Mouse (Mus musculus) lung, embryonic 15.5 days (tissue): ENCODE data around the gene Cfap97d2. TPM values are rescaled to one million over a fixed set of nuclear protein-coding genes. Genes with fewer than 3 reads are reported as not detected.

Experiments
- ATAC-seq: fragments of 200-750 bp; cut with Nextera tagmentation; 2 replicates; pipeline ENCODE4 v1.8.0; 2017; ENCODE audit warnings: moderate number of reproducible peaks, borderline replicate concordance; ENCODE audit not compliant: low FRiP score, low TSS enrichment; ENCODE audit errors: extremely low read depth
- H3K27ac ChIP-seq: fragments of 300-500 bp; sonication (generic); 2 replicates; pipeline ENCODE4 v1.5.1; 2015; ENCODE audit warnings: moderate library complexity, mild to moderate bottlenecking, inconsistent platforms
- H3K27me3 ChIP-seq: fragments of 300-500 bp; sonication (generic); 2 replicates; pipeline ENCODE4 v1.6.1; 2015; ENCODE audit warnings: inconsistent platforms
- H3K36me3 ChIP-seq: fragments of 300-500 bp; sonication (generic); 2 replicates; pipeline ENCODE4 v1.6.1; 2015; ENCODE audit warnings: inconsistent platforms
- H3K4me1 ChIP-seq: fragments of 300-500 bp; sonication (generic); 2 replicates; pipeline ENCODE4 v1.6.1; 2015; ENCODE audit warnings: inconsistent platforms
- H3K4me2 ChIP-seq: fragments of 300-500 bp; sonication (generic); 2 replicates; pipeline ENCODE4 v1.6.1; 2015; ENCODE audit warnings: inconsistent platforms, mild to moderate bottlenecking, moderate library complexity
- H3K4me3 ChIP-seq: fragments of 300-500 bp; sonication (generic); 2 replicates; pipeline ENCODE4 v1.5.1; 2015; ENCODE audit warnings: mild to moderate bottlenecking, inconsistent platforms
- H3K9ac ChIP-seq: fragments of 300-500 bp; sonication (generic); 2 replicates; pipeline ENCODE4 v1.6.1; 2015; ENCODE audit warnings: inconsistent platforms
- H3K9me3 ChIP-seq: fragments of 300-500 bp; sonication (generic); 2 replicates; pipeline ENCODE4 v1.6.1; 2016; ENCODE audit warnings: inconsistent platforms
- WGBS: fragments of 180-500 bp; shearing (Covaris S2); methylation state at CpG from one replicate; pipeline ENCODE4 v1.1.7; 2015; 5-methylcytosine and 5-hydroxymethylcytosine counted together
- polyA plus RNA-seq: library from polyadenylated mRNA; unstranded; fragments of >200 nt; fragmentation: Nextera tagmentation; extraction: Ambion mirVana; gene quantifications from 2 replicates; pipeline ENCODE4 v1.2.1, GENCODE M21; 2015

The Cfap97d2 gene
- polyA plus RNA-seq, 1 experiment from 2014 or later, result 0.17 TPM

DNA sequence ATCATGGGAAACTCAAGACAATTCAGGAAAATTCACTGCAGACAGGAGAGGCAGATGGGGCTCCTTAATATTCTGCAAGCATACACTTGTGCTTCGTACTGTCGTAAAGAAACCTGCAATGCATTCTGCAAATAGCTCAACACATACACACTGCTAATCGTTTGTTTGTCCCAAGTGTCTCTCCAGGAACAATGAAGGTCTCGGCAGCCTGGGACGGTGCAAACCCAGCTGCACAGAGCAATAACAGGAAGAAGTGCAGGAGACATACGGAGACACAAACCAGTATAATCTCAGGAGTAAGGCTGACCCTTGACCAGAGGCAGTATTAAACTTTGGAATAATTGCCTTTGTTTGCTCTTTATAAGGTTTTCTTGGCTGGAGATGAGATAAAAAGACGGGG lies 50.8 kb downstream of the Cfap97d2 start:
- peak overlapping the region; percentile 79 for H3K4me2 ChIP-seq
- peak overlapping the region; percentile 91 for H3K27ac ChIP-seq
- H3K4me1 ChIP-seq, result peaks cover 33% of the 10 kb centered on the region
- no peaks in the 10 kb centered on the region for H3K9me3 ChIP-seq
- H3K4me3 ChIP-seq, result peak overlapping the region; percentile 98
- ATAC-seq, result peak; percentile 49; the same call in 1 of the 2 replicates
- H3K27me3 ChIP-seq, result no peaks in the 10 kb centered on the region
- WGBS, result 27% methylated on average over 7 of the region's 7 CpGs
- peaks cover 8% of the 10 kb centered on the region for H3K36me3 ChIP-seq
- H3K9ac ChIP-seq, result no peak overlapping the region

DNA sequence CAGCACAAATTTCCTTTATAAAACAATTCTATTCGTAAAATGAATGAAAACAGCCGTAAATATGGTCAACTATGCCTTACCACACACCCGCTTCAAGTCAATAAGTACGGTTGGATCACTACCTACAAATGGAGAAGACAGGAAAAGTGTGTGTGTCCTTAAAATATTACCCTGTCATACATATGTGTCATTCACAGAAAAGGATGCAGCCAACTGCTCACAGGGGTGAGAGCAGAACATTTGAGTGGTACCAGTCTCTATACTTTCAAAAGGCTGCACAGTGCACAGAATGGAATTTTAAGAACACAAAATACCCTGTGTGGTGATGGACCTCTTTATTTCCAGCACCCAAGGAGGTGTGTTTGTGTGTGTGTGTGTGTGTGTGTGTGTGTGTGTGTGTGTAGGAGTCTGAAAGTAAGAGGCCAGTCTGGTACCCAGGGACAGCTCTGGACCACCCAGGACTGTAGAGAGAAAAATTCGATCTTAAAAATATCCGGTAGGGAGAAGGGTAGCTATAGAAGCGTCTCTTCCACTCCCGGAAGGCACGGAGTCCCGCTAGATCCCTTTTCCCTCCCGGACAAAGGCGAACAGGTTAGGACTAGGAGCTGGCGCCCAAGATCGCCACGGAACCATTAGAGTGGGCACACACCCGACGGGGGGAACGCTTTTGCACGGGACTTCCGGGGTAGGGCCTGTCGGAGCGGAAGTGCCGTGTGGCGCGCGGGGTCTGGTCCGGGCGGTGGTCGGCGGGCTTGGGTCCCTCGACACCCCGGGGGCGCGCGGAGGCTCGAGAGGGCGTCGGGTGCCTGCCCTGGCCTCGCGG lies 51.5 kb downstream of the Cfap97d2 start, which contains the start of gene Cdc16:
Gene Cdc16, plus strand, starts transcription at position 695 of the 823 bp plus-strand sequence.
- H3K27me3 ChIP-seq, result no peaks in the 10 kb centered on the region
- H3K9me3 ChIP-seq, result no peaks in the 10 kb centered on the region
- WGBS, result 4% methylated on average over 40 of the region's 40 CpGs
- peak within 1 kb of the TSS; percentile 94 for H3K9ac ChIP-seq
- peak within 1 kb of the TSS; percentile 98 for H3K4me3 ChIP-seq
- peak within 1 kb of the TSS; percentile 79 for H3K4me2 ChIP-seq
- peak within 1 kb of the TSS; percentile 91 for H3K27ac ChIP-seq
- peaks cover 33% of the 10 kb centered on the region for H3K4me1 ChIP-seq
- peaks cover 13% of the 10 kb centered on the region for H3K36me3 ChIP-seq
- ATAC-seq, result peak; percentile 87

DNA sequence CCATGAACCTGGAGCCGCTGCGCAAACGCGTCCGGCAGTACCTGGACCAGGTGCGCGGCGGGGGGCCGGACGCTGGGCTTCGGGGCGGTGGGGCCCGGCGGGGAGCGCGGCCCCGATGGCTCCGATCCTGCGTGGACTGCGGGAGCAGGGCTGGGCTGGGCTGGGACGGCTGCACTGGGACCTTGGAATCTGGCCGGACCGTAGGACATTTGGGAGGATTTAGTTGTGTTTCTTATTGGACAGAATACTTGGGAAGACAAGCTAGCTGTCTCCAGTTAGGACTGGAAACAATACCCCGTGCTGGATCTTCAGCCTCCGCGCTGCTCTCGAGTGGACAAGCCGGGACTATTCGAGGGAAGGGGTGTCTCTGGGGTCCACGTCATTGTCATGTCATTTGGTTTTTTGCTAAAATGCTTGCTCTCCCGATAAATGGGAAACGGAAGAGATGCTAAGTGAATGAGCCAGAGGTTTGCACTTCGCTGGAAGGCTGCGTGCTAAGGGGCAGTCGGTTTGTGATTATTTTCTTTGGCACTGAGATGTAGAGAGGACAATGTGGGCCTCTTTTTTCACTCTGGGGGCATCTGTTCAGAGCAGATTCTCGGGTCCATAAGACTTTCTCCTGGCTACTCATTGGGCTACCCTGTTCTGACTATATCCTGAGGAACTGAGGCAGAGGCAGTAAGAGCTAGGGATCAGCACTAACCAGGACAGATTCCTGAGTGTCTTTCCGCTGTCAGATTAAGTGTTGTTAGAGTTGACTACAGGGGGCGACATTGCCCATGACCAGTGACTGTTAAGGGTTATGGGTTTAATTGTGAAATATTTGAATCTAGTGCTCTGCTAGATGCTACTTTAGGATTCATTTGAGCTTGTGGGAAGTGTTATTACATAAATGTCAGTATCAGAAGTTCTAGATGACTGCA lies 52.4 kb downstream of the Cfap97d2 start:
- peak overlapping the region; percentile 79 for H3K4me2 ChIP-seq
- no peaks in the 10 kb centered on the region for H3K9me3 ChIP-seq
- H3K36me3 ChIP-seq, result peaks cover 21% of the 10 kb centered on the region
- H3K4me1 ChIP-seq, result peaks cover 33% of the 10 kb centered on the region
- H3K9ac ChIP-seq, result peak overlapping the region; percentile 94
- H3K27me3 ChIP-seq, result no peaks in the 10 kb centered on the region
- H3K4me3 ChIP-seq, result peak overlapping the region; percentile 98
- H3K27ac ChIP-seq, result peak overlapping the region; percentile 91
- ATAC-seq, result peak; percentile 41
- WGBS, result 2% methylated on average over 38 of the region's 38 CpGs

DNA sequence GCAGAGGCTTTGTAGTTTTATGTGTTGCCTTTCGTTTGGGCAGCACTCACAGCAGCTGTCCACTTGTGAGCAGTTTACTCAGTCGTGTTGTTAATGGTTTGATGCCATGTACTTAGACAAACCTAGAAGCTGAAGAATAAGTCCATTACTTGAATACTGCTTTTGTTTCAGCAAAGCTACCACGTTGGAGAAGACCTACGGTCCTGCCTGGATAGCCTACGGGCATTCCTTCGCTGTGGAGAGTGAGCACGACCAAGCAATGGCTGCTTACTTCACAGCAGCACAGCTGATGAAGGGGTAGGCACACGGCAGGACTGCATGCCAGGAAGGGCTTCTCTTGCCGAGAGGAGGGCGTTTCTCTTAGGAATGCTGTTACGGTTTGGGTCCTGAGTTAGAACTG lies 63.5 kb downstream of the Cfap97d2 start:
- Histone ChIP-seq H3K9me3 (no peaks in the 10 kb centered on the region), H3K27me3 (no peaks in the 10 kb centered on the region), H3K4me1 (no peaks in the 10 kb centered on the region), H3K27ac (no peak overlapping the region), H3K9ac (no peak overlapping the region), H3K36me3 (peaks cover 90% of the 10 kb centered on the region), H3K4me3 (no peak overlapping the region), H3K4me2 (no peak overlapping the region)
- ATAC-seq, result no peak
- WGBS, result 85% methylated on average over 11 of the region's 11 CpGs

DNA sequence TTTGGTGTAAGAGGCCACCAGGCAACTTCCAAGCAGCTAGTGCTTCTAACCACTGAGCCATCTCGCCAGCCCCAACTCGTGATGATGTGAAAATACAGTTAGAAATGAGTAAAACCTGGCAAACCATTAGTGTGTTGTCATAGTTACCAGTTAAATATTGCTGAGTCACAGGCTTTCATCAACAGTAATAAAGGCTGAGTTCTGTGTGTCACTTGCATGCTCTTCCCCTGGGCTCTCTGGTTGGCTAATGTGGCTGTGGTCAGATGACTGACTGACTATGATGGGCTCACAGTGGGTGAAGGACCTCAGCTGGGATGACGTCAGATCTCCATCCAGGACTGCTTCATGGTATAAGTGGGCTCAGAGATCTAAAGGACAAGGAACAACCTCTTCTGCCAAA lies 74.8 kb downstream of the Cfap97d2 start:
- H3K36me3 ChIP-seq, result peaks cover 62% of the 10 kb centered on the region
- no peaks in the 10 kb centered on the region for H3K9me3 ChIP-seq
- no peak overlapping the region for H3K4me3 ChIP-seq
- H3K27me3 ChIP-seq, result no peaks in the 10 kb centered on the region
- H3K4me1 ChIP-seq, result peaks cover 10% of the 10 kb centered on the region
- H3K4me2 ChIP-seq, result no peak overlapping the region
- no peak for ATAC-seq
- no peak overlapping the region for H3K9ac ChIP-seq
- 74% methylated on average over 3 of the region's 3 CpGs for WGBS
- H3K27ac ChIP-seq, result no peak overlapping the region

DNA sequence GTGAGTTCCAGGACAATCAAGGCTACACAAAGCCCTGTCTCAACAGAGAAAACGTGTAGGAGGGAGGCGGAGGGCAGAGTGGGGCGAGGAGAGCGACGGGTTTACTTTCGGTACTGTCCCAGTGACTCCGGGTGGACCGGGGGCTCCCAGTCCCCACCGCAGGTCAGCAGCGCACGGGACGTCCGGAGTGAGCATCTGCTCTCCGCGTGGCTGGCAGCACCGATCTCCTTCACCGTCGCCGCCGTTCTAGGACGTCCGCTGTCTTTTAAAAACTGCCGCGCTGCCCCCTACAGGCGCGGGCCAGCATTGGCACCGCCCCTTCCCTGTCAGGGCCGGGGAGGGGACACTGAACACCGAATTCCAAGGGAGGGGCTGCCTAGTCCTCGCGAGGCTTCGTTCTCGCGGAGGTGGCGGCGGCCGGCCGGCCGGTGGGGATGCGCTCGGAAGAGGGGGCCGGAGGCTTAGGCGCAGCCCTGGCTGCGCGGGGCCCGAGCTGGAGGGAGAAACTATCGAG lies 79.6 kb downstream of the Cfap97d2 start, which contains the start of gene Upf3a:
Gene Upf3a, plus strand, starts transcription at position 366 of the 514 bp plus-strand sequence.
- ATAC-seq, result peak; percentile 93
- peaks cover 18% of the 10 kb centered on the region for H3K4me1 ChIP-seq
- H3K27me3 ChIP-seq, result no peaks in the 10 kb centered on the region
- H3K9ac ChIP-seq, result peak within 1 kb of the TSS; percentile 98
- H3K36me3 ChIP-seq, result peaks cover 34% of the 10 kb centered on the region
- peak within 1 kb of the TSS; percentile 86 for H3K4me3 ChIP-seq
- H3K27ac ChIP-seq, result peak within 1 kb of the TSS; percentile 99
- WGBS, result under 1% methylated on average over 47 of the region's 47 CpGs
- no peaks in the 10 kb centered on the region for H3K9me3 ChIP-seq
- peak within 1 kb of the TSS; percentile 84 for H3K4me2 ChIP-seq

DNA sequence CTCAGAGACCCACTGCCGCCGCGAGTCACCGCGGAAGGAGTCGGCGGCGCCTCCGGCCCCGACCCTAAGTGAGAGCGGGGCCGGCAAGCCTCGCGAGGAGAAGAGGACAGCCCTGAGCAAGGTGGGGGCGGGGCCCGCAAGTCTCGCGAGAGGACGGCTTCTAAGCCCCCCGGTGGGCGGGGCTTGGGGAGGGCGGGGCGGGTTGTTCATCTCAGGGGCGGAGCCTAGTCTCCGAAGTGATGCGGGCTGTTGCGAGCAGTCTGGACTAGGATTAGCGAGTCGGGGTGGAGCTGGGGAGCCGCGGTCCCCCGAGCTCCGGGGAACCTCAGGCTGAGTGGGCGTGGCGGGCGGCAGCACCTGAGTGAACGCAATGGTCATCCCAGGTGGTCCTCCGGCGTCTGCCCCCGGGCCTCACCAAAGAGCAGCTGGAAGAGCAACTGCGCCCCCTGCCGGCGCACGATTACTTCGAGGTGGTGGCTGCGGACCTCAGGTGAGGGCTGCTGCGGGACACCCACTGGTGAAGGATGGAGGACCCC lies 80.1 kb downstream of the Cfap97d2 start:
- H3K36me3 ChIP-seq, result peaks cover 29% of the 10 kb centered on the region

DNA sequence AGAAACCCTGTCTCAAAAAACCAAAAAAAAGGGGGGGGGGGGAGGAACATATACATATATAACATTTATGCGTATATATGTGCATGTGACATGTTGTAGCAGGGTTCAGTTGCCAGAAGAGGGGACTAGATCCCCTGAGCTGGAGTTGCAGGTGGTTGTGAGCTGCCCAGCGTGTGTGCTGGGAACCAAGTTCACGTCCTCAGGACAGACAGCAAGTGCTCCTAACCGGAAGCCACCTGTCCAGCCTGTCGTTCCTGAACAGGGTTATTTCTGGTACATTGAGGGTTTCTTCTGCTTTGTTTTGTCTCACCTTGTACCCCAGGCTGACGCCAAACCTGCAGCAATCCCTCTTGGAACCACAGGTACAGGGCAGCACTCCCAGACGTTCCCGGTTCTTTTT lies 83.9 kb downstream of the Cfap97d2 start:
- Histone ChIP-seq H3K4me3 (no peak overlapping the region), H3K9ac (no peak overlapping the region), H3K9me3 (no peaks in the 10 kb centered on the region), H3K4me1 (peaks cover 13% of the 10 kb centered on the region), H3K27me3 (no peaks in the 10 kb centered on the region), H3K4me2 (no peak overlapping the region), H3K36me3 (peaks cover 32% of the 10 kb centered on the region), H3K27ac (no peak overlapping the region)
- no peak for ATAC-seq
- 95% methylated on average over 8 of the region's 8 CpGs for WGBS

More for the DNA sequence above, 80.1 kb downstream of the Cfap97d2 start:
- Histone ChIP-seq H3K9ac (peak overlapping the region; percentile 98), H3K4me2 (peak overlapping the region; percentile 84), H3K27ac (peak overlapping the region; percentile 99), H3K27me3 (no peaks in the 10 kb centered on the region), H3K4me1 (peaks cover 18% of the 10 kb centered on the region), H3K9me3 (no peaks in the 10 kb centered on the region), H3K4me3 (peak overlapping the region; percentile 86)
- ATAC-seq, result peak; percentile 97
- under 1% methylated on average over 47 of the region's 47 CpGs for WGBS

Other genes starting within 250 kb of the Cfap97d2 start
- gene Gas6, start 211.4 kb upstream of the Cfap97d2 start, polyA plus RNA-seq, result 74.8 and 85.7 TPM in 2 replicates
- gene 1700029H14Rik, start 143.4 kb upstream of the Cfap97d2 start, polyA plus RNA-seq, result not detected in 2 replicates
- 42.8 and 45.6 TPM in 2 replicates for gene Rasa3, start 28.3 kb upstream of the Cfap97d2 start, polyA plus RNA-seq
- 214 and 215 TPM in 2 replicates for gene Cdc16, start 51.8 kb downstream of the Cfap97d2 start, polyA plus RNA-seq
- gene Upf3a, start 79.7 kb downstream of the Cfap97d2 start, polyA plus RNA-seq, result 41.9 and 45.4 TPM in 2 replicates
- gene AF366264, start 132.5 kb downstream of the Cfap97d2 start, polyA plus RNA-seq, result not detected in 2 replicates
- gene Champ1, start 163.8 kb downstream of the Cfap97d2 start, polyA plus RNA-seq, result 28.3 and 30.1 TPM in 2 replicates
- gene Coprs, start 184.4 kb downstream of the Cfap97d2 start, polyA plus RNA-seq, result 40.8 and 44.1 TPM in 2 replicates